Mouse (Mus musculus) liver, embryonic 15.5 days (tissue): ENCODE data around the gene Usp46. TPM values are rescaled to one million over a fixed set of nuclear protein-coding genes. Genes with fewer than 3 reads are reported as not detected.
"Not testable (repeated sequence)": the region's sequence is repeated elsewhere in the genome, so short reads cannot be mapped to it uniquely, and the experiment has no call there.

Experiments
- ATAC-seq: fragments of 200-750 bp; cut with Nextera tagmentation; 2 replicates; pipeline ENCODE4 v1.8.0; 2017; ENCODE audit warnings: moderate number of reproducible peaks, mild to moderate bottlenecking, moderate library complexity; ENCODE audit not compliant: insufficient read depth
- H3K27ac ChIP-seq: fragments of 300-500 bp; sonication (generic); replicated peaks from 2 replicates; pipeline ENCODE4 v1.5.1; 2015; ENCODE audit warnings: mild to moderate bottlenecking, inconsistent platforms
- H3K27me3 ChIP-seq: fragments of 300-500 bp; sonication (generic); 2 replicates; pipeline ENCODE4 v1.6.1; 2015; ENCODE audit warnings: mild to moderate bottlenecking, inconsistent platforms
- H3K36me3 ChIP-seq: fragments of 300-500 bp; sonication (generic); replicated peaks from 2 replicates; pipeline ENCODE4 v1.6.1; 2015; ENCODE audit warnings: moderate library complexity, mild to moderate bottlenecking, inconsistent platforms
- H3K4me1 ChIP-seq: fragments of 300-500 bp; sonication (generic); replicated peaks from 2 replicates; pipeline ENCODE4 v1.6.1; 2015; ENCODE audit warnings: inconsistent platforms
- H3K4me2 ChIP-seq: fragments of 300-500 bp; sonication (generic); 2 replicates; pipeline ENCODE4 v1.6.1; 2015; ENCODE audit warnings: moderate library complexity, mild to moderate bottlenecking, inconsistent platforms
- H3K4me3 ChIP-seq: fragments of 300-500 bp; sonication (generic); replicated peaks from 2 replicates; pipeline ENCODE4 v1.5.1; 2015; ENCODE audit warnings: mild to moderate bottlenecking, inconsistent platforms
- H3K9ac ChIP-seq: fragments of 300-500 bp; sonication (generic); 2 replicates; pipeline ENCODE4 v1.6.1; 2015; ENCODE audit warnings: moderate library complexity, mild to moderate bottlenecking, inconsistent platforms
- H3K9me3 ChIP-seq: fragments of 300-500 bp; sonication (generic); replicated peaks from 2 replicates; pipeline ENCODE4 v1.6.1; 2016; ENCODE audit warnings: inconsistent platforms
- WGBS: fragments of 180-500 bp; shearing (Covaris S2); methylation state at CpG from one replicate; pipeline ENCODE4 v1.1.7; 2015; ENCODE audit warnings: mixed read lengths; ENCODE audit not compliant: insufficient replicate concordance; 5-methylcytosine and 5-hydroxymethylcytosine counted together
- polyA plus RNA-seq: library from polyadenylated mRNA; unstranded; fragments of >200 nt; fragmentation: Nextera tagmentation; extraction: Ambion mirVana; gene quantifications from 2 replicates; pipeline ENCODE4 v1.2.1, GENCODE M21; 2015

Gene Usp46
- polyA plus RNA-seq, 1 experiment from 2014 or later, result 19.6 TPM

GRCm38 (mm10) chr5:74093556-74094428 is 25.6 kb upstream of the Usp46 start:
- WGBS, result 12% methylated on average over 11 of the region's 11 CpGs

GRCm38 (mm10) chr5:74092833-74093555 is 24.8 kb upstream of the Usp46 start:
- Histone ChIP-seq H3K4me3 (peak overlapping the region; percentile 85), H3K9me3 (no peaks in the 10 kb centered on the region), H3K27ac (peak overlapping the region; percentile 76), H3K27me3 (no peaks in the 10 kb centered on the region), H3K36me3 (peaks cover 7% of the 10 kb centered on the region), H3K4me1 (peaks cover 25% of the 10 kb centered on the region), H3K4me2 (peak overlapping the region; percentile 95), H3K9ac (peak overlapping the region; percentile 87)
- WGBS, result under 1% methylated on average over 57 of the region's 57 CpGs
- peak; percentile 98 for ATAC-seq

More at GRCm38 (mm10) chr5:74093556-74094428, 25.6 kb upstream of the Usp46 start:
- Histone ChIP-seq H3K9ac (peak overlapping the region; percentile 87), H3K9me3 (no peaks in the 10 kb centered on the region), H3K4me1 (peaks cover 25% of the 10 kb centered on the region), H3K4me2 (peak overlapping the region; percentile 95), H3K4me3 (peak overlapping the region; percentile 85), H3K27ac (peak overlapping the region; percentile 76), H3K36me3 (peaks cover 7% of the 10 kb centered on the region), H3K27me3 (no peaks in the 10 kb centered on the region)
- ATAC-seq, result no peak

GRCm38 (mm10) chr5:74092481-74092832 is 24.2 kb upstream of the Usp46 start:
- Histone ChIP-seq H3K9ac (peak overlapping the region; percentile 26; the same call in 1 of the 2 replicates), H3K4me1 (peaks cover 25% of the 10 kb centered on the region), H3K27me3 (no peaks in the 10 kb centered on the region), H3K27ac (peak overlapping the region; percentile 58; the same call in 1 of the 2 replicates), H3K36me3 (peaks cover 7% of the 10 kb centered on the region), H3K9me3 (no peaks in the 10 kb centered on the region), H3K4me2 (peak overlapping the region; percentile 95), H3K4me3 (peak overlapping the region; percentile 85)
- 36% methylated on average over 4 of the region's 4 CpGs for WGBS
- peak; percentile 15 for ATAC-seq

GRCm38 (mm10) chr5:74089643-74090042 is 21.4 kb upstream of the Usp46 start:
- Histone ChIP-seq H3K36me3 (peaks cover 1% of the 10 kb centered on the region), H3K27ac (no peak overlapping the region), H3K27me3 (no peaks in the 10 kb centered on the region), H3K4me2 (no peak overlapping the region), H3K4me3 (no peak overlapping the region), H3K9me3 (no peaks in the 10 kb centered on the region), H3K4me1 (peaks cover 19% of the 10 kb centered on the region), H3K9ac (no peak overlapping the region)
- WGBS, result 68% methylated on average over 3 of the region's 3 CpGs
- ATAC-seq, result no peak

- peaks cover 15% of the 10 kb centered on the region for H3K27me3 ChIP-seq
- no peak overlapping the region for H3K9ac ChIP-seq
- ATAC-seq, result no peak
- no peak overlapping the region for H3K27ac ChIP-seq
- WGBS, result 79% methylated on average over 6 of the region's 6 CpGs
- H3K4me2 ChIP-seq, result no peak overlapping the region
- no peaks in the 10 kb centered on the region; the same call in 1 of the 2 replicates for H3K4me1 ChIP-seq
- no peaks in the 10 kb centered on the region for H3K36me3 ChIP-seq
- H3K4me3 ChIP-seq, result no peak overlapping the region
- no peaks in the 10 kb centered on the region for H3K9me3 ChIP-seq
These were observed 13.5 kb upstream of the Usp46 start for GRCm38 (mm10) chr5:74081756-74082155.

GRCm38 (mm10) chr5:74078861-74079615 is 10.8 kb upstream of the Usp46 start:
- Histone ChIP-seq H3K4me3 (no peak overlapping the region), H3K4me1 (no peaks in the 10 kb centered on the region; the same call in 1 of the 2 replicates), H3K27ac (no peak overlapping the region), H3K9ac (no peak overlapping the region), H3K9me3 (no peaks in the 10 kb centered on the region), H3K27me3 (peaks cover 27% of the 10 kb centered on the region), H3K4me2 (no peak overlapping the region), H3K36me3 (no peaks in the 10 kb centered on the region)
- WGBS, result 48% methylated on average over 11 of the region's 11 CpGs
- 0 out of 2 replicates have a peak, but pooled peaks have one; percentile 31 for ATAC-seq

GRCm38 (mm10) chr5:74078400-74078799 is 10.2 kb upstream of the Usp46 start:
- WGBS, result 76% methylated on average over 1 of the region's 1 CpGs
- no peak for ATAC-seq
- no peaks in the 10 kb centered on the region; the same call in 1 of the 2 replicates for H3K4me1 ChIP-seq

GRCm38 (mm10) chr5:74077959-74078358 is 9.7 kb upstream of the Usp46 start:
- ATAC-seq, result no peak
- Histone ChIP-seq H3K27me3 (peaks cover 27% of the 10 kb centered on the region), H3K27ac (no peak overlapping the region), H3K4me1 (no peaks in the 10 kb centered on the region; the same call in 1 of the 2 replicates), H3K4me3 (no peak overlapping the region), H3K9me3 (no peaks in the 10 kb centered on the region), H3K36me3 (no peaks in the 10 kb centered on the region), H3K4me2 (no peak overlapping the region), H3K9ac (no peak overlapping the region)
- 41% methylated on average over 8 of the region's 8 CpGs for WGBS

More at GRCm38 (mm10) chr5:74078400-74078799, 10.2 kb upstream of the Usp46 start:
- Histone ChIP-seq H3K4me3 (no peak overlapping the region), H3K27me3 (peaks cover 27% of the 10 kb centered on the region), H3K4me2 (no peak overlapping the region), H3K9me3 (no peaks in the 10 kb centered on the region), H3K36me3 (no peaks in the 10 kb centered on the region), H3K9ac (no peak overlapping the region), H3K27ac (no peak overlapping the region)

GRCm38 (mm10) chr5:74076759-74077158 is 8.5 kb upstream of the Usp46 start:
- no peaks in the 10 kb centered on the region; the same call in 1 of the 2 replicates for H3K4me1 ChIP-seq
- no peak overlapping the region for H3K9ac ChIP-seq
- H3K27ac ChIP-seq, result no peak overlapping the region
- no peak for ATAC-seq
- no peaks in the 10 kb centered on the region for H3K9me3 ChIP-seq
- H3K36me3 ChIP-seq, result no peaks in the 10 kb centered on the region
- no peak overlapping the region for H3K4me2 ChIP-seq
- peaks cover 27% of the 10 kb centered on the region for H3K27me3 ChIP-seq
- no peak overlapping the region for H3K4me3 ChIP-seq
- 20% methylated on average over 9 of the region's 9 CpGs for whole genome bisulfite sequencing

GRCm38 (mm10) chr5:74070564-74070963 is 2.3 kb upstream of the Usp46 start:
- H3K4me3 ChIP-seq, H3K9me3 ChIP-seq, H3K27me3 ChIP-seq, ATAC-seq, H3K4me2 ChIP-seq, H3K27ac ChIP-seq, H3K36me3 ChIP-seq, H3K9ac ChIP-seq: not testable (repeated sequence)
- WGBS, result 84% methylated on average over 5 of the region's 5 CpGs
- peaks cover 38% of the 10 kb centered on the region for H3K4me1 ChIP-seq
